Mouse (Mus musculus) heart, embryonic 16.5 days (tissue): ENCODE results near the gene Gstm4. TPM values are rescaled to one million over a fixed set of nuclear protein-coding genes. Genes with fewer than 3 reads are reported as not detected.
A peak's percentile ranks its signal among the peaks of the same experiment; 100 is the strongest.

Source experiments
- ATAC-seq: fragments of 200-750 bp; cut with Nextera tagmentation; replicated peaks from 2 replicates; pipeline ENCODE4 v1.8.0; 2017; ENCODE audit warnings: moderate number of reproducible peaks; ENCODE audit not compliant: insufficient read depth, low FRiP score; ENCODE audit errors: extremely low read depth
- H3K27ac ChIP-seq: fragments of 300-500 bp; sonication (generic); 2 replicates; pipeline ENCODE4 v1.5.1; 2014; ENCODE audit warnings: mild to moderate bottlenecking, low read length, control low read depth, moderate library complexity
- H3K27me3 ChIP-seq: fragments of 300-500 bp; sonication (generic); 2 replicates; pipeline ENCODE4 v1.6.1; 2014; ENCODE audit warnings: low read length, mixed read lengths; ENCODE audit not compliant: control insufficient read depth, insufficient read depth
- H3K36me3 ChIP-seq: fragments of 300-500 bp; sonication (generic); 2 replicates; pipeline ENCODE4 v1.6.1; 2014; ENCODE audit not compliant: control insufficient read depth, insufficient read depth
- H3K4me1 ChIP-seq: fragments of 300-500 bp; sonication (generic); 2 replicates; pipeline ENCODE4 v1.6.1; 2014; ENCODE audit warnings: low read length, mixed read lengths; ENCODE audit not compliant: control insufficient read depth, insufficient read depth
- H3K4me2 ChIP-seq: fragments of 300-500 bp; sonication (generic); 2 replicates; pipeline ENCODE4 v1.6.1; 2014; ENCODE audit warnings: low read depth, mild to moderate bottlenecking, control low read depth, low read length
- H3K4me3 ChIP-seq: fragments of 300-500 bp; sonication (generic); 2 replicates; pipeline ENCODE4 v1.5.1; 2014; ENCODE audit warnings: mild to moderate bottlenecking, control low read depth, low read length
- H3K9ac ChIP-seq: fragments of 300-500 bp; sonication (generic); 2 replicates; pipeline ENCODE4 v1.6.1; 2014; ENCODE audit warnings: low read length, control low read depth
- H3K9me3 ChIP-seq: fragments of 300-500 bp; sonication (generic); replicated peaks from 2 replicates; pipeline ENCODE4 v1.6.1; 2016; ENCODE audit warnings: low read length; ENCODE audit not compliant: control insufficient read depth
- WGBS: fragments of 180-500 bp; shearing (Covaris S2); extraction: QIAGEN DNeasy Blood & Tissue Kit; methylation state at CpG from one replicate; pipeline ENCODE4 v1.1.7; 2014; 5-methylcytosine and 5-hydroxymethylcytosine counted together
- polyA plus RNA-seq: library from polyadenylated mRNA; unstranded; fragments of >200 nt; fragmentation: Nextera tagmentation; extraction: Ambion mirVana; gene quantifications from 2 replicates; pipeline ENCODE4 v1.2.1, GENCODE M21; 2015

Gene Gstm4
- polyA plus RNA-seq, 1 experiment from 2014 or later: 17.6 TPM

GRCm38 (mm10) chr3:108062648-108063047, 18.0 kb upstream of the Gstm4 start:
- no peaks in the 10 kb centered on the region for H3K27me3 ChIP-seq
- H3K9ac ChIP-seq: no peak overlapping the region
- no peaks in the 10 kb centered on the region for H3K9me3 ChIP-seq
- H3K4me3 ChIP-seq: no peak overlapping the region
- no peak overlapping the region for H3K4me2 ChIP-seq
- WGBS: 75% methylated on average over 8 of the region's 8 CpGs
- no peak for ATAC-seq
- no peaks in the 10 kb centered on the region for H3K36me3 ChIP-seq
- H3K4me1 ChIP-seq: 0 out of 2 replicates have a peak, but pooled peaks cover 2% of the 10 kb centered on the region
- no peak overlapping the region for H3K27ac ChIP-seq

GRCm38 (mm10) chr3:108061420-108061819, 16.7 kb upstream of the Gstm4 start:
- Histone ChIP-seq H3K9me3 (no peaks in the 10 kb centered on the region), H3K36me3 (no peaks in the 10 kb centered on the region), H3K4me3 (no peak overlapping the region; the same call in 1 of the 2 replicates), H3K4me1 (0 out of 2 replicates have a peak, but pooled peaks cover 2% of the 10 kb centered on the region), H3K27me3 (no peaks in the 10 kb centered on the region), H3K27ac (no peak overlapping the region), H3K9ac (no peak overlapping the region), H3K4me2 (peak overlapping the region; percentile 44)
- 15% methylated on average over 7 of the region's 7 CpGs for WGBS
- no peak for ATAC-seq

GRCm38 (mm10) chr3:108050493-108050892, 5.8 kb upstream of the Gstm4 start:
- no peak overlapping the region for H3K9ac ChIP-seq
- H3K4me1 ChIP-seq: no peaks in the 10 kb centered on the region
- no peaks in the 10 kb centered on the region for H3K9me3 ChIP-seq
- H3K4me3 ChIP-seq: no peak overlapping the region
- no peaks in the 10 kb centered on the region for H3K27me3 ChIP-seq
- H3K27ac ChIP-seq: no peak overlapping the region
- H3K4me2 ChIP-seq: no peak overlapping the region
- ATAC-seq: no peak
- WGBS: 83% methylated on average over 5 of the region's 5 CpGs
- no peaks in the 10 kb centered on the region for H3K36me3 ChIP-seq

GRCm38 (mm10) chr3:108048306-108048705, 3.6 kb upstream of the Gstm4 start:
- Histone ChIP-seq H3K4me2 (no peak overlapping the region), H3K9me3 (no peaks in the 10 kb centered on the region), H3K4me3 (no peak overlapping the region), H3K27ac (no peak overlapping the region), H3K9ac (no peak overlapping the region), H3K36me3 (no peaks in the 10 kb centered on the region), H3K27me3 (no peaks in the 10 kb centered on the region), H3K4me1 (peaks cover 9% of the 10 kb centered on the region)
- 45% methylated on average over 3 of the region's 3 CpGs for WGBS
- no peak for ATAC-seq

GRCm38 (mm10) chr3:108046944-108047655, 2.4 kb upstream of the Gstm4 start:
- ATAC-seq: no peak
- Histone ChIP-seq H3K4me1 (peaks cover 9% of the 10 kb centered on the region), H3K36me3 (no peaks in the 10 kb centered on the region), H3K4me2 (no peak overlapping the region), H3K9me3 (no peaks in the 10 kb centered on the region), H3K9ac (no peak overlapping the region), H3K27me3 (no peaks in the 10 kb centered on the region), H3K27ac (no peak overlapping the region), H3K4me3 (no peak overlapping the region)
- WGBS: 69% methylated on average over 2 of the region's 2 CpGs

- no peak overlapping the region for H3K9ac ChIP-seq
- WGBS: 52% methylated on average over 5 of the region's 5 CpGs
- no peaks in the 10 kb centered on the region for H3K4me1 ChIP-seq
- no peaks in the 10 kb centered on the region for H3K27me3 ChIP-seq
- no peak overlapping the region for H3K4me2 ChIP-seq
- H3K4me3 ChIP-seq: no peak overlapping the region
- no peak for ATAC-seq
- no peaks in the 10 kb centered on the region for H3K9me3 ChIP-seq
- H3K27ac ChIP-seq: no peak overlapping the region
- no peaks in the 10 kb centered on the region for H3K36me3 ChIP-seq
These were observed 11.5 kb downstream of the Gstm4 start for GRCm38 (mm10) chr3:108033156-108033555.

GRCm38 (mm10) chr3:108032113-108032512, 12.6 kb downstream of the Gstm4 start:
- Histone ChIP-seq H3K36me3 (no peaks in the 10 kb centered on the region), H3K9me3 (no peaks in the 10 kb centered on the region), H3K4me2 (no peak overlapping the region), H3K9ac (no peak overlapping the region), H3K4me1 (no peaks in the 10 kb centered on the region), H3K4me3 (no peak overlapping the region), H3K27ac (no peak overlapping the region), H3K27me3 (no peaks in the 10 kb centered on the region)
- no peak for ATAC-seq

- no peaks in the 10 kb centered on the region for H3K27me3 ChIP-seq
- no peak overlapping the region for H3K27ac ChIP-seq
- H3K4me2 ChIP-seq: no peak overlapping the region
- no peaks in the 10 kb centered on the region for H3K36me3 ChIP-seq
- WGBS: 81% methylated on average over 4 of the region's 4 CpGs
- H3K4me3 ChIP-seq: no peak overlapping the region
- ATAC-seq: no peak
- H3K9ac ChIP-seq: no peak overlapping the region
- H3K4me1 ChIP-seq: no peaks in the 10 kb centered on the region
- no peaks in the 10 kb centered on the region for H3K9me3 ChIP-seq
These were observed 15.9 kb downstream of the Gstm4 start for GRCm38 (mm10) chr3:108028641-108029365.

- Histone ChIP-seq H3K9me3 (no peaks in the 10 kb centered on the region), H3K4me2 (no peak overlapping the region), H3K9ac (no peak overlapping the region), H3K4me1 (no peaks in the 10 kb centered on the region), H3K27me3 (peaks cover 3% of the 10 kb centered on the region), H3K36me3 (no peaks in the 10 kb centered on the region), H3K27ac (no peak overlapping the region), H3K4me3 (no peak overlapping the region)
- ATAC-seq: no peak
- 78% methylated on average over 1 of the region's 1 CpGs for WGBS
These were observed 18.1 kb downstream of the Gstm4 start for GRCm38 (mm10) chr3:108026597-108026996.
